Mouse (Mus musculus) left cerebral cortex, adult 11 months (tissue): ENCODE measurements around the gene Gria1.

ENCODE experiments used
- DNase-seq: peaks from one replicate; pipeline ENCODE4 v3.0.0; 2022; ENCODE audit warnings: low spot score

The Gria1 gene

DNA sequence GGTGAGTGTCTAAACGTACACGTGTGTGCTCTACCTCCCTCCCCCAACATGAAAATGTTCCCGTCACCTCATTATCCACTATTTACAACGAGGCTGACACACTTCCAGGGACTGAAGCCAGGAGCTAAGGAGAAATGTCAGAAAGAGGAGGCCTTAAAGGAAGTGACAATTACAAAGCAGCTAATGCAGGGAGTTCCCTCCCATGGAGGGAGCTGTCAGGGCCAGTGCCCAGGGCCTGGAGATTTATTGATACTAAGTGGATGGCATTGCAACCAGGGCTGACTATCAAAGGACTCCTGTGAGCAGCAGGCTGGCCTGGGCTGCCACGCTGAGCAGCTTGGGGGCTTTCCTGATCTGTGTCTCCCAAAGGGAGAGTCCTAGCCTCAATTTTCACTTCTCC lies 163.0 kb downstream of the Gria1 start:
- no peak for DNase-seq

DNA sequence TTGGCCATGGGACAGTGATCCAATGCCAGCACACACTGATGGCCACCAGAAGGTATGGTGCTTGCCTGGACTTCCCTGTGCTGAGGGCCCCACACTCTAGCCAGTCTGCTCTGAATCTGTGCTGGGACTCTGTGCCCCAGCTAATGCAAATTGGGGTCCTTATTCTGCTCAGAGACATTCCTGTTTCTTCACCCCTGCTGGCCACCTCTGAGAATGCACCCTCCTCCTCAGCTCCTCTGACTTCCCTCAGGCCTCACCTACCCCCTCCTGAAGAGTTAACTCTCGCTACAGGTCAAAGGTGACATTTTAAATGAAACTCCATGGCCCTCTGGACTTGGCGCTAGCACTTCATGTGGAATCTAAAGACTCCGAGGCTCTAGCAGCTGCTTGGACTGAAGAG lies 165.4 kb downstream of the Gria1 start:
- no peak for DNase-seq

DNA sequence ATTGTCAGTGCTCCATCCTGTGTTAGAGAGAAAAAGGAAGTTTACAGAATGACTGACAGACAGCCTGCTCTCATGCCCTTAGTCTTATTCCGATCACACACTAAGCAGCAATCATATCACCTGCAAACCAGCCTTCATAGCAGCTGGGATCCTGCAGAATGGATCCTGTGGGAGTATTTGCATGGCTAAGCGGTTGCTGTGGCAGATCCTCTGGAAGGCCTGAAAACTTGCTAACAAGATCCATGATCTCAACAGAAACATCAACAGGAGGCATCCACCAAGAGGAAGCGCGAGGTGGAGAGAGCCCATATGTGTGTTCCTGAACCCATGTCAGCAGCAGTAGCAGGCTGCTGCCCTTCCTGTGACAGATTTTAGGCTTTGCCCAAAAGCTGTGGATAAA lies 173.0 kb downstream of the Gria1 start:
- DNase-seq: no peak

DNA sequence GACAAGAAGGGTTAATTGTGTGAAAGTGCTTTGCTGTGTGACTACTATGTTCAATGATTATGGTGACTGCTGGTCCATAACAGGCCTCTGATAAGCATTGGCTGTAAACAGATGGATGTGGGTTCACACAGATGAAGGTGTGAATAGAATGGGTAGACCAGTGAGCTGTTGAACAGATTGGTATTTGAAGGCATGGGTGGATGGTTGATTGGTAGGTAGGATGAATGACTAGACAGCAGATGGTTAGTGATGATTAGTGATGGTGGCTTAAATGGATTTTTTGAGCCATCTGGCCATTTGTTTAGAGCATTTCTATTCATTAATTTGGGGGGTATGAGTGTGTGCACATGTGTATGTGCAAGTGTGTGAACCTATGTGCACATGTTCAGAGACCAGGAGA lies 173.9 kb downstream of the Gria1 start:
- DNase-seq: no peak

DNA sequence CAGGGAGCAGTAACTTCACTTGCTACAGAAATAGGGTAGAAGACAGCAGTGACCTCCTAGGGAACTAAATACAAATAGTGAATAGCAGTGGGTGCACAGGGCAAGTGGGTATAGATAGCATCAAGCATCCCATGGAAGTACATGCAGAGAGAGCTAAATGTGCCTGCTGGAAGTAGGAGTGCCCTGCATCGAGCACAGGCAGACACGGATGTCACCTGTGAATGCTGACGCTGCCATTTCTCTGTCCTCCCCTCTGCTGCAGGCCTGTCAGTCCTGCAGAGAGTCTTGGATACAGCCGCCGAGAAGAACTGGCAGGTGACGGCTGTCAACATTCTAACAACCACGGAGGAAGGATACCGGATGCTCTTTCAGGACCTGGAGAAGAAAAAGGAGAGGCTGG lies 178.2 kb downstream of the Gria1 start:
- DNase-seq: no peak

DNA sequence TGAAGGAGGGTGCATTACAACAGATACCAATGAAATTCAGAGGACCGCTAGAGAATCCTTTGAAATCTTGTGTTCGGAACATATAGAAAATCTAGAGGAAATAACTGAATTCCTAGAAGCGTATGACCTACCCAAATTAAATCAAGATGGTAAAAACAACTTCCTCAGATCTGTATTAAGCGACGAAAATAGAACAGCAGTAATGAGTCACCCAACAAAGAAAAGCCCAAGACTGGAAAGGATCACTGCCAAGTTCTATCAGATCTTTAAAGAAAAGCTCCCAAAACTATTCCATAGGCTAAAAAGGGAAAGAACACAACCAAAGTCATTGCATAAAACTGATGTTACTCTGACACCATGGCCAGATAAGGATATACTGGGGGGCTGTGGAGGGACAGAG lies 183.6 kb downstream of the Gria1 start:
- DNase-seq: no peak

DNA sequence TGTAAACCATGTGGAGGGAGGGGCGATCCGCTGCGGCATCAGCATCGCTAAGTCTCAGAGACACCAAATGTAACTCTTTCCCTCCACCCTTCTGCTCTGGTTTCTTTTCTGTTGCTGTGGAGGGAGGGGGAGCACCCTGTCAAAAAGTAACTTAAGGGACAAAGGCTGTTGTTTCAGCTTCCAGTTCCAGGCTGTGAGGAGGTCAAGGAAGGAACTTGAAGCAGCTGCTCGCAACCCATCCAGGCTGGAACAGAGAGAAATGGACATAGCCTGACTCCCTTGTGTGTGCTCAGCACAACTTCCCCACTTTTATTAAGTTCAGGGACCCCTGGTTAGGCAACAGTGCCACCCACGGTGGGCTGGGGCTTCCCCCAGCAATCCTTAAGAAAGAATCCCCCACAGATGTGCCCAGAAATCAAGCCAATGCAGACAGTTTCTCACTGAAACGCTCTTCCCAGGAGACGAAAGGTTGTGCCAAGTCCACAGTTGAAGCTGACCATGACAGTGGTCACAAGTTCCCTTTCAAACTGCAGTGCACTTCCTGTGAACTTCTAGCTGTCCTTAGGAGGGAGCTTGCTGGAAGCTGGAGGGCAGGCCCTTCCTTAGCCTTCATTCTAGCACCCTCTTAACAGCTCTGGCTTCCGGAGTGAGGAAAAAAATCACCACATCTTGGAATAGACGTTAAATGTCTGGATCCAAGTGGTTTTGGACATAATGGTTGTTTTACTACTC lies 190.2 kb downstream of the Gria1 start:
- DNase-seq: no peak

DNA sequence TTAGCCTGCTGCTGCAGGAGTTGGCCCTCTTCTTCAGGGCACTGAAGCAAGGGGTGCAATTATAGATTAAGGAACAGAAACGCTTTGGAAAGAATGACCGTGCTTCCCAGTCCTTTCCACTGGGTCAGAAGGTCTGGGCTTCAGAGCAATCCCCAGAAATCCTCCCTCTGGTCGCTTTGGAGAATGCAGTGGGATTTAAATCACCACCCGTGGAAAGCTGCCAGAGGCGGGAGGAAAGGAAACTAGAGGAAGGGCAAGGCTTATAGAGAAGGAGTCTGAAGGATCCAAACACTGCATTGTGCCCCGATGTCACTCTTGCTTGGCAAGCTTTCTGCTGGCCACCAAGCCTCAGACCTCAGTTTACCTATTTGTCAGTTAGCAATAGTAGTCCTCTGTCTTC lies 193.2 kb downstream of the Gria1 start:
- DNase-seq: no peak

DNA sequence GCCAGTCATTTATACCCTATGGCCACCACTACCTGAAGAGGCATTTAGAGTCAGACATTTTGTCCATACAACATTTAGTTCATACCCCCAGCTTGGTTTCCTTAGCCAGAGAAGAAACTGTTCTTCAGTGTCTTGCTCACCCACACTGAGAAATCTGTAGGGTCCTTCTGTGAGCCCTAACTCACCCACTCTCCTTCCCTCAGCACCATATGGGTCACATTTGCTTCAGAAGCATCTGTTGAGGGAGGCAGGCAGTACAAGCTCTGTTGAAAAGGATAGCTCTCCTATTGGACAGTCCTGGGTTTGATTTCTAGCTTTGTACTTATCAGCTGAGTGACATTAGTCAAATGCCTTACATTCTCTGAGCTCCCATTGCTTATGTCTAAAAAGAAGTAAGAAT lies 196.1 kb downstream of the Gria1 start:
- no peak for DNase-seq

DNA sequence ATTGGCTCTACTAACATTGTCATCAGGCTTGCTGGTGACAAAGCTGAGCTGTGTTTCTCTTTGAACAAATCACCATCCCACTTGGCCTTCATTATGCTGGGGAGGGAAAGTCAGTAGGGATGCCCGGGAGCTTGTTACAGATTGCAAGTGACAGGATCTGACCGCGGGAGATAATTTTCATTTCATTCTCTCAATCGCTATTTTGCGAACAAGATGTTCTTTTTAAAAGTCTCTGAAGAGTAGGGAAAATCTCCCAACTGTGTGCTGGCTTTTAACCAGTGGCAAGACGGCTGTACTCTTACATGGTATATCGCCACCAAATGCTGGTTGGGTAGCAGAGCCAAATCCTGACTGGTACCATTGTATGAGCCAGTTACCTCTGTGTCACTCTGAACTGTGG lies 202.9 kb downstream of the Gria1 start:
- DNase-seq: no peak

DNA sequence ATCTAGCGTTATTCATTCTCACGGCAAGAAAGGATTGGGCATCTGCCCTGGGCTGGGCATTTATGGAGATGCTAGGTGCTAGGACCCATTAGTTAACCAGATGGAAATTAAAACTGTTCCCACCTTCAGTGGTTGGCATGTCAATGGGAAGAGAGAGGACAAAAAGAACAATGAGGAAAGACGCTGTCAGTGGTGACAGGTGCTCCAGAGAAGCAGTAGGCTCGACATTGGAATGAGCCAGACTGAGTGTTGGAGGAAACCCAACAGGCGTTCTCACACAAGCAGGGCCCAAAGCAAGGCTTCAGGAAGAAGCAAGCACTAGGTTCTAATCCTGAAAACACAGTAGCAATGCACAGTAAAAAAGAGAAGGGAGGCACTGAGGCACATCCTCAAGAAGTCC lies 203.4 kb downstream of the Gria1 start:
- DNase-seq: no peak

DNA sequence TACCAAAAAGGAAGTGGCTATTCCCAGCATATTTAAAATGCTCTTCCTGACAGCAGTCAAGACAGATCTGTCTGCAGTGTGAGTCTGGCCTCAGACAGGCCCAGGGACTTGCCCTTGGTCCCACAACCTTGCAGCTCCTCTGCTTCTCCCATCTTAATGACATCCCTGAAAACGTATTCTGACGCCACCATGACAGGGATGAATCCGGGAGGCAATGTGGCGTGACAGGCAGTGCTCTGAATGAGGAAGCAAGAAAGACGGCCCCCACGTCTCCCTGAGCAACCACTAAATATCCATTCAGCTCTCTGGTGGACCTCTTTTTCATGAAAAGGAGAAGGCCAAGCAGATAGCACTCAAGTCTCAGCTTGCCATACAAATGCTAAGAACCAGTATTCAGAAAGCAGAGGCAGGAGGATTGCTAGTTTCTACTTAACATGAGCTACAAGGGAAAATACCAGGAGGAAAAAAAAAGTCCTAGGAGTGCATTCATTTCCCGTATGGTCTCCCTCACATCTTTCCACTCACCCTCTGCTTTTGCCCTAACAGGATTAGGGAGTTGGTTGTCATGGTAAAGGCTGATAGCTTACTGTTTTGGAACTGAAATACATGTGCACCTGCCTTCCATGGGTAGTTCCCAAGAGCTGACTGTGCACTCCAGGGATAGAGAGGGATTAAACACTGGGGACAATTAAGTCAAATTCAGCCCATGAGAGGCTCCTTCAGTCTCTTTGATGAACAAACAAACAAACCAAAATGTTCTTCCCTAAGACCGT lies 211.8 kb downstream of the Gria1 start:
- DNase-seq: no peak

DNA sequence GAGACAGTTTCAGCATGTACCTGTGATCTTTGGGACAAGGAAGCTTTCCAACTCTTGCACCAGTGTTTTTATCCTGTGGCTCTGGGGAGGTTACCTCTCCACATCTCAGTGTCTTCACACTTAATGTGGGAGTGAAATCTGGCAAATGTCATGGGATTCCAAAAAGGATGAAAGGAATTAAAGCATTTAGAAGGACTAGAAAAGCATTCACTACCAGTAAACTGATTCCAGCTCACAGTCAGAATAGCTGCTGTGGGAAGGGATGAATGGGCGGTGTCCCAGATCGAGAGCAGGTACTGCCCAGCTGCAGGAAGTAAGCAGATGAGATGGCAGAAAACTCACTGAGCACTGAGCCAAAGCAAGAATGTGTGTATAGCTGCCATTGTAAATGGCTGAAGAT lies 224.3 kb downstream of the Gria1 start:
- peak; percentile 16 for DNase-seq

DNA sequence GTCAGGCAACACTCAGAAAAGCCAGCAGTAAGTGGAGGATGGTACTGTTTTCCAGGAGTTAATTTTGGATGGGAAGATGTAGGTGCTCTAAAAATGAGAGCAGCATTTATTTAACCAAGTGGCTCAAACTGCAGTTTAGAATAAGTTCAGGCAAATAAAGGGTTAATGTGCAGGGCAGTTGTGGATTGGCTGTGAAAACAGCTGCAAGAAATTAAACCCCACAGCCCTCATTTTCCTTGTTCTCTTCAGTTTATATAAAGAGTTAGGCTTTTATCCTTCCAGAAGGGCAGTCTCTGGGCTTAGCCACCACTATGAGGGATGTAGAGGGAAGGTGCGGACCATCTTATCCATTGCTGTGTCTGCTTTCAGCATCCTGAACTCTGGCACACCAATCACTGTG lies 225.2 kb downstream of the Gria1 start:
- no peak for DNase-seq

DNA sequence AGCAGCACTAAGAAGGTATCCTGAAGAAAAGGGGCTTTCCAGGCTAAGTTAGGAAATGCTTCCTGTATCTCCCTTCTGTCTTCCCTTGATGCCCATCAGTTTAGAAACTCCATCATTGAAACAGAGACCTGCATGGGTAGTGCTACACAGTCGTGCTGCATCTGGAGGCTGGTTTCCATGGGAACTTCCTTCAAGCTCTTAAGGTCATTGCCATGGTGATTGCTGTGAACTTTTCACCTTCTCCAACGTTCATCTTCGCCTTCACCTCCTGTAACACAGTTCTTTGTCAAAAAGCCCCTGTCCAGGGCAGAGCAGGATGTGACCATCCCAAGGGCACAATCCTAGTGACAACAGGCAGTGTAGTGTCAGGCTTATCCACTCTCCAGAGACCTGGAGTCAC lies 228.6 kb downstream of the Gria1 start:
- DNase-seq: no peak

DNA sequence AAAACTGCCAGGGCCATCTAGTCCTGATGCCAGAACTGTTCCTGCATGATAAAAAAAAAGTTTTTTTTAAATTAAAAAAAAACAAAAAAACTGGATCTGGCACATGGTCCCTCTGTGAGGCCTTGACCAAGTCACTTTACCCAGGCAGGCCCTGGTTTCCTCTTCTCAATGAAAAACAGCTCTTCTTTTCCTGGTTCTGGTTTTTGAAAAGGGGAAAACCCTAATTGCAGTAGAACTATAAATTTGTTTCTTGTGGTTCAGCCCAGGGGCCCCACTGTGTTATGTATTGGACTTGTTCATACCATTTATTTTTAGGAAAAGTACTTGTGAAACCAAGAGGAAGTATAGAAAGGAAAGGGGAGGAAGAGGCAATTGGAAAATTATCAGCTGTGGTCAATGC lies 232.6 kb downstream of the Gria1 start:
- no peak for DNase-seq

DNA sequence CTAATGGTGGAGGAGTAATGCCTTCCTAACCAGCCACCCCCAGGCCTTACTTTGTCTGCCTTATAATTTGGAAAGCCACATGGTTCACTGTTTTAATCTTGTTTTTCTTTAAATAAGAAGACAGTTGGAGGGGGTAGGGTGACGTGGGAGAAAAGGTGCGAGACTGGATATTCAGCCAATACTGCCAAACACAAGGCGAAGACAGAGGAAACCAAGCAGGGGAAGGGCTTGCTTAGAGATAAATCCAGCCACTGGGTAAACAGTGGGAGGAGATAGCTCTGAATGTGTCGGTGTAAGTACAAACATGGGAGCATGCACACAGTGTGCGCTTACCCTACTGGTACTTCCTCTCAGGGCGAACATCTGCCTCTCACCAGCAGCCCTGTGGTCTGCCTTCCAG lies 233.4 kb downstream of the Gria1 start:
- DNase-seq: peak; percentile 21

DNA sequence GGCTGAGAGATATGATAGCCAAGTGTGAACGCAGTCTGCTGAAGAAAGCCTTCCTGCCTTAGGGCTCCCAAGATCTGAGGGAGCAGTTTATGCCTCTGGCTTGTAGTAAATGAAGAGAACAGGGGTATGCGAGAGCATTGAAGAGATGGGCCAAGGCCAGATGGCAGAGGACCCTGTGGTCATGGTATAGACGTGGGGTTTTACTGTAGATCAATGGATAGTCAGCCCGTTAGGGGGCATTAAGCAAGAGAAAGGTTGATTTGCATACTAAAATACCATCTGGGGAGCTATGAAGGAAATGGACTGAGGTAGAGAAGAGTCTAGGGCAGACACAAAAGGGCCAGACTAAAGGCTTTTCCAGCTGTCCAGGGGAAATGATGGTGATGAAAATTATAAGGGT lies 237.7 kb downstream of the Gria1 start:
- DNase-seq: no peak

DNA sequence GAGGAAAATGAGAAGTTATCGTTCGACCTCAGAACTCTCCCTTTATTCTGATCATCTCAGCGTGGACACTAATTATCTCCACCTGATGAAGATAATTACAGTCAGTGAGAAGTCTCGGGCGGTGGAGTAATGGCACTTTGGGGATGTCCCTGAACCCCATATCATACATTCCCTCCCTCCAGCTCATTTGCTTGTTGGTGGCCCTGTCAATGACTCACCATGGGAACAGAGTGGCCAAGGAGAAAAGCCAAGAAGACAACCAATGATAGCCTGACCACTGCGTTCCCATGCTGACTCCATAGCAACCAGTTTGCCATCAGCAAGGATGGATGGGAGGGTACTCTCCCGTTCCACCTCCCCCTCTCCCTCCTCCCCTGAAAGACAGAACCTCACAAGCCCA lies 238.9 kb downstream of the Gria1 start:
- no peak for DNase-seq

DNA sequence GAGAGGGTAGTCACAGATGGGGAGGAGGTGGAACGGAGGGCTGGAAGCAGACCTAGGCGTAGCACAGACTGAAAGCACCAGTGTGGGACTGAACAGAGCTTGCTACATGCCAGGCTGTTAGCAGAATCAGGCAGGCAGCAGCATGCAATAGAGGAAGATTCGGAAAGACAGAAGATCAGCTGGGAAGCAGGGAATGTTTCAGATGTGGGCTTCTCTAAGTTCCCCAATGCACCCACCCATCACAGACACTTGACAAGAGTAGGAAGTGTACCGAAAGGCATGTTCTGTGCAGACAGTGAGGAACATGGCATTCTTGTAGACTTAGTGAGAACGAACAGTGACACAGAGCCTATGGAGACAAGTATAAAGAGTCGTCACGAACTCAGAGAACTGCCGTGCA lies 260.5 kb downstream of the Gria1 start:
- DNase-seq: peak; percentile 67

DNA sequence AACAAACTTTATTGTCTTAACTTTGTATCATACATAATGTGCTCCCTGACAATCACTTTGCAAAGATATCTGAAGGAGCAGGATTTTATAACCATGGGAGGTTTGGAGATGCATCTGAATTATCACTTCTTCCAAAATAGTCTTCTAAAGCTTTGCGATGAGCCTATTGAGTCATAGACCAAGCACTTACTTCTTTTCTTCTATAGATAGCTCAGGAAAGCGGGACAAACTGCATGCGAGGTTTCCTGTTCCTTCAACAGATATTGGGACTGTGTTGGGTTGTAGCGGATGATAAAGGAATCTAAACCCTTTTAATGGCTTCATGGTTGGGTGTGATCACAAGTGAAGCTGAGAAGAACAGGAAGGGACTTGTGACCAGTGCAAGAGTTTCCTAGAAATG lies 263.5 kb downstream of the Gria1 start:
- DNase-seq: no peak

DNA sequence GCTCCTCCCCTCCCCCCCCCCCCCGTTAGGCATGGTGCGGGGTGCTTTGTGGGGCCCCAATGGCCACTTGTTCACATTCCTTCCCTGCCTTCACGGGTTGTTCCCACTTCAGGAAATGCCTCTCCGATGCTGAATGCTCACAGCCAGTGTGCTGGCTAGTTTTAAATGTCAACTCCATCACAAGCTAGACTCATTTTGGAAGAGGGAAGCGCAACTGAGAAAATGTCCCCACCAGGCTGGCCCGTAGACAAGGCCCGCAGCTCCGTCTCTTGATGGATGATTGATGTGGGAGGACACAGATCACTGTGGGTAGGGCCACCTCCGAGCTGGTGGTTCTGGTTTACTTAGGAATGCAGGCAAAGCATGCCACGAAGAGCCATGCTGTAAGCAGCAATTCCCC lies 266.9 kb downstream of the Gria1 start:
- no peak for DNase-seq

DNA sequence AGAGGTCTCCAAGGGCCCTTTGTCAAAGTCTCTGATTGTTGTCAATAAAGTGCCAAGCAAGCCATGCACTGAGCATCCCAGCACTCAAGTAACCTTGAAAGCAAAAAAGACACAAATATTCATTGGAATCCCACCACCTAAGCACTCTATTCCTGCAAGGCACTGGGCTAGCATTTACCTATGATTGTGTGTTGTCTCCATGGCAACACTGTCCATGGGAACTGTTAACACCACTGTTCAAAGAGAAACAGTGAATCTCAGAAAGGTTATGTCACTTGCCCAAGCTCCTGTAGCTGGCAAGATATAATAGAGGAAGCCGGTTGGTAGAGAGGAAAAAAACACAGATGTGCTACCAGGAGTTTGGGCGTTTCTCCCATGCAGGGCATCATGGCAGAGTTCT lies 274.9 kb downstream of the Gria1 start:
- no peak for DNase-seq

DNA sequence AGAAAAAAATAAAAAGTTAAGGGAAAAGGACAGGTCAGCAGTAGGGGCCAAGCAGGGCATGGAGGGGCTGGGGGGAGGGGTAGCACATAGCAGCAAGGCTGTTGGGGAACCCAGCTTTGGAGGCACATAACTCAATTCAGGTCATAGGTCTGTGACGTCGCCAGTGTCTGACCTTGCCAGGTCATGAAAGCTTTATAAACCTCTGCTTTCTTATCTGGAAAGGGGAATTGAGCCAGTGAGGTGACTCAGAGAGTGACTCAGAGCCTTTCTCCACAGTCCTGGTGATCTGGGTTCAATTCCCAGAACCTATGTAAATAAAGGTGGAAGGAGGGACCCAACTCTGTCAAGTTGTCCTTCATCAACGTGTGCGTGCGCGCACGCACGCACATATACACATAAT lies 286.2 kb downstream of the Gria1 start:
- DNase-seq: no peak
